Mouse (Mus musculus) c-Kit-negative CD71-positive TER-119-positive erythroid progenitor cells, embryonic 14.5 days (primary cell): ENCODE results near the gene Rhbdf1.

Source experiments
- DNase-seq: peaks from one replicate; pipeline ENCODE4 v3.0.0-alpha.2; 2013; ENCODE audit warnings: low read depth, low spot score

Gene Rhbdf1

GRCm38 (mm10) chr11:32190603-32191110 lies 31.4 kb downstream of the Rhbdf1 start:
- DNase-seq = no peak

- no peak for DNase-seq
These were observed 32.0 kb downstream of the Rhbdf1 start for GRCm38 (mm10) chr11:32190119-32190518.

- no peak for DNase-seq
These were observed 32.7 kb downstream of the Rhbdf1 start for GRCm38 (mm10) chr11:32189434-32189833.

GRCm38 (mm10) chr11:32188881-32189280 lies 33.2 kb downstream of the Rhbdf1 start:
- no peak for DNase-seq

- no peak for DNase-seq
These were observed 34.8 kb downstream of the Rhbdf1 start for GRCm38 (mm10) chr11:32187256-32187655.

GRCm38 (mm10) chr11:32186031-32186430 lies 36.1 kb downstream of the Rhbdf1 start:
- DNase-seq = no peak

GRCm38 (mm10) chr11:32184469-32184868 lies 37.6 kb downstream of the Rhbdf1 start:
- DNase-seq = no peak

- DNase-seq = peak; percentile 60
These were observed 39.9 kb downstream of the Rhbdf1 start for GRCm38 (mm10) chr11:32181973-32182868.

- DNase-seq = no peak
These were observed 40.9 kb downstream of the Rhbdf1 start for GRCm38 (mm10) chr11:32181246-32181645.

- no peak for DNase-seq
These were observed 43.6 kb downstream of the Rhbdf1 start for GRCm38 (mm10) chr11:32178506-32178905.

GRCm38 (mm10) chr11:32166683-32167082 lies 55.4 kb downstream of the Rhbdf1 start:
- DNase-seq = no peak

GRCm38 (mm10) chr11:32161922-32162804 lies 59.9 kb downstream of the Rhbdf1 start:
- no peak for DNase-seq

GRCm38 (mm10) chr11:32161500-32161899 lies 60.6 kb downstream of the Rhbdf1 start:
- no peak for DNase-seq

GRCm38 (mm10) chr11:32160341-32160740 lies 61.8 kb downstream of the Rhbdf1 start:
- no peak for DNase-seq
